Mouse (Mus musculus): Measurements from ENCODE around the gene Srp14. TPM values are rescaled to one million over a fixed set of nuclear protein-coding genes. Genes with fewer than 3 reads are reported as not detected.

Gene Srp14
- polyA plus RNA-seq, 1 experiment from 2014 or later, result 340 TPM

- Histone ChIP-seq H3K27me3 (replicated peaks; ENCODE audit: control insufficient read depth, insufficient read depth, low read length) (no peaks in the 10 kb centered on the region), H3K36me3 (ENCODE audit: control insufficient read depth, insufficient read depth, low read length) (peaks cover 17% of the 10 kb centered on the region), H3K4me2 (ENCODE audit: low read length) (peak overlapping the region; percentile 89), H3K27ac (ENCODE audit: low read depth, low read length) (peak overlapping the region; percentile 85), H3K9me3 (ENCODE audit: control insufficient read depth, low read length) (no peaks in the 10 kb centered on the region), H3K9ac (ENCODE audit: low read depth, low read length) (peak overlapping the region; percentile 93), H3K4me1 (ENCODE audit: control insufficient read depth, insufficient read depth, low read depth, low read length) (peaks cover 14% of the 10 kb centered on the region), H3K4me3 (ENCODE audit: low read length) (peak overlapping the region; percentile 90)
- 4% methylated on average over 41 of the region's 52 CpGs for WGBS
- peak; percentile 82 for ATAC-seq
Observed at GRCm38 (mm10) chr2:118478833-118479549, 520 bp downstream of the Srp14 start.

GRCm38 (mm10) chr2:118468354-118468753 is 11.2 kb downstream of the Srp14 start:
- Histone ChIP-seq H3K27ac (ENCODE audit: low read depth, low read length) (no peak overlapping the region), H3K36me3 (ENCODE audit: control insufficient read depth, insufficient read depth, low read length) (peaks cover 42% of the 10 kb centered on the region), H3K27me3 (replicated peaks; ENCODE audit: control insufficient read depth, insufficient read depth, low read length) (no peaks in the 10 kb centered on the region), H3K9me3 (ENCODE audit: control insufficient read depth, low read length) (no peaks in the 10 kb centered on the region), H3K4me3 (ENCODE audit: low read length) (no peak overlapping the region), H3K4me2 (ENCODE audit: low read length) (no peak overlapping the region), H3K4me1 (ENCODE audit: control insufficient read depth, insufficient read depth, low read depth, low read length) (no peaks in the 10 kb centered on the region), H3K9ac (ENCODE audit: low read depth, low read length) (no peak overlapping the region)
- no peak for ATAC-seq

- Histone ChIP-seq H3K4me3 (ENCODE audit: low read length) (no peak overlapping the region), H3K27ac (ENCODE audit: low read depth, low read length) (no peak overlapping the region), H3K4me2 (ENCODE audit: low read length) (no peak overlapping the region), H3K27me3 (replicated peaks; ENCODE audit: control insufficient read depth, insufficient read depth, low read length) (no peaks in the 10 kb centered on the region), H3K9ac (ENCODE audit: low read depth, low read length) (no peak overlapping the region), H3K4me1 (ENCODE audit: control insufficient read depth, insufficient read depth, low read depth, low read length) (no peaks in the 10 kb centered on the region), H3K36me3 (ENCODE audit: control insufficient read depth, insufficient read depth, low read length) (peaks cover 36% of the 10 kb centered on the region), H3K9me3 (ENCODE audit: control insufficient read depth, low read length) (no peaks in the 10 kb centered on the region)
- ATAC-seq, result no peak
- 59% methylated on average over 1 of the region's 1 CpGs for WGBS
Observed at GRCm38 (mm10) chr2:118466601-118467000, 12.9 kb downstream of the Srp14 start.

GRCm38 (mm10) chr2:118465894-118466293 is 13.6 kb downstream of the Srp14 start:
- WGBS, result 64% methylated on average over 2 of the region's 2 CpGs
- Histone ChIP-seq H3K27ac (ENCODE audit: low read depth, low read length) (no peak overlapping the region), H3K36me3 (ENCODE audit: control insufficient read depth, insufficient read depth, low read length) (peaks cover 29% of the 10 kb centered on the region), H3K27me3 (replicated peaks; ENCODE audit: control insufficient read depth, insufficient read depth, low read length) (no peaks in the 10 kb centered on the region), H3K4me2 (ENCODE audit: low read length) (no peak overlapping the region), H3K9ac (ENCODE audit: low read depth, low read length) (no peak overlapping the region), H3K4me1 (ENCODE audit: control insufficient read depth, insufficient read depth, low read depth, low read length) (no peaks in the 10 kb centered on the region), H3K4me3 (ENCODE audit: low read length) (no peak overlapping the region), H3K9me3 (ENCODE audit: control insufficient read depth, low read length) (no peaks in the 10 kb centered on the region)
- no peak for ATAC-seq

GRCm38 (mm10) chr2:118464450-118464849 is 15.1 kb downstream of the Srp14 start:
- Histone ChIP-seq H3K9ac (ENCODE audit: low read depth, low read length) (no peak overlapping the region), H3K4me2 (ENCODE audit: low read length) (no peak overlapping the region), H3K9me3 (ENCODE audit: control insufficient read depth, low read length) (no peaks in the 10 kb centered on the region), H3K36me3 (ENCODE audit: control insufficient read depth, insufficient read depth, low read length) (peaks cover 20% of the 10 kb centered on the region), H3K27me3 (replicated peaks; ENCODE audit: control insufficient read depth, insufficient read depth, low read length) (no peaks in the 10 kb centered on the region), H3K27ac (ENCODE audit: low read depth, low read length) (no peak overlapping the region), H3K4me1 (ENCODE audit: control insufficient read depth, insufficient read depth, low read depth, low read length) (no peaks in the 10 kb centered on the region), H3K4me3 (ENCODE audit: low read length) (no peak overlapping the region)
- 73% methylated on average over 3 of the region's 3 CpGs for WGBS
- ATAC-seq, result no peak

- H3K4me1 ChIP-seq (ENCODE audit: control insufficient read depth, insufficient read depth, low read depth, low read length), result no peaks in the 10 kb centered on the region
- no peak for ATAC-seq
- H3K27me3 ChIP-seq (replicated peaks; ENCODE audit: control insufficient read depth, insufficient read depth, low read length), result no peaks in the 10 kb centered on the region
- no peak overlapping the region for H3K27ac ChIP-seq (ENCODE audit: low read depth, low read length)
- 86% methylated on average over 5 of the region's 5 CpGs for WGBS
- H3K9me3 ChIP-seq (ENCODE audit: control insufficient read depth, low read length), result no peaks in the 10 kb centered on the region
- no peak overlapping the region for H3K4me2 ChIP-seq (ENCODE audit: low read length)
- peaks cover 14% of the 10 kb centered on the region for H3K36me3 ChIP-seq (ENCODE audit: control insufficient read depth, insufficient read depth, low read length)
- H3K4me3 ChIP-seq (ENCODE audit: low read length), result no peak overlapping the region
- no peak overlapping the region for H3K9ac ChIP-seq (ENCODE audit: low read depth, low read length)
Observed at GRCm38 (mm10) chr2:118463480-118463879, 16.0 kb downstream of the Srp14 start.

GRCm38 (mm10) chr2:118461480-118462165 is 17.9 kb downstream of the Srp14 start:
- peaks cover 4% of the 10 kb centered on the region; the same call in 1 of the 2 replicates for H3K4me1 ChIP-seq (ENCODE audit: control insufficient read depth, insufficient read depth, low read depth, low read length)
- WGBS, result 79% methylated on average over 16 of the region's 16 CpGs
- no peaks in the 10 kb centered on the region for H3K27me3 ChIP-seq (replicated peaks; ENCODE audit: control insufficient read depth, insufficient read depth, low read length)
- no peak overlapping the region for H3K27ac ChIP-seq (ENCODE audit: low read depth, low read length)
- H3K36me3 ChIP-seq (ENCODE audit: control insufficient read depth, insufficient read depth, low read length), result peaks cover 8% of the 10 kb centered on the region
- H3K4me2 ChIP-seq (ENCODE audit: low read length), result no peak overlapping the region
- no peaks in the 10 kb centered on the region for H3K9me3 ChIP-seq (ENCODE audit: control insufficient read depth, low read length)
- H3K9ac ChIP-seq (ENCODE audit: low read depth, low read length), result no peak overlapping the region
- no peak for ATAC-seq
- no peak overlapping the region for H3K4me3 ChIP-seq (ENCODE audit: low read length)

GRCm38 (mm10) chr2:118457463-118458261 is 21.8 kb downstream of the Srp14 start:
- ATAC-seq, result peak; percentile 90
- Histone ChIP-seq H3K27me3 (replicated peaks; ENCODE audit: control insufficient read depth, insufficient read depth, low read length) (no peaks in the 10 kb centered on the region), H3K9me3 (ENCODE audit: control insufficient read depth, low read length) (no peaks in the 10 kb centered on the region), H3K36me3 (ENCODE audit: control insufficient read depth, insufficient read depth, low read length) (0 out of 2 replicates have a peak, but pooled peaks cover 7% of the 10 kb centered on the region), H3K4me1 (ENCODE audit: control insufficient read depth, insufficient read depth, low read depth, low read length) (peaks cover 4% of the 10 kb centered on the region; the same call in 1 of the 2 replicates), H3K4me2 (ENCODE audit: low read length) (no peak overlapping the region), H3K9ac (ENCODE audit: low read depth, low read length) (no peak overlapping the region), H3K27ac (ENCODE audit: low read depth, low read length) (peak overlapping the region; percentile 71), H3K4me3 (ENCODE audit: low read length) (no peak overlapping the region)
- WGBS, result 55% methylated on average over 13 of the region's 13 CpGs

GRCm38 (mm10) chr2:118457029-118457428 is 22.5 kb downstream of the Srp14 start:
- WGBS, result 64% methylated on average over 3 of the region's 3 CpGs
- H3K27ac ChIP-seq (ENCODE audit: low read depth, low read length), result no peak overlapping the region

More at GRCm38 (mm10) chr2:118457029-118457428, 22.5 kb downstream of the Srp14 start:
- no peaks in the 10 kb centered on the region for H3K27me3 ChIP-seq (replicated peaks; ENCODE audit: control insufficient read depth, insufficient read depth, low read length)
- no peak overlapping the region for H3K4me2 ChIP-seq (ENCODE audit: low read length)
- H3K9ac ChIP-seq (ENCODE audit: low read depth, low read length), result no peak overlapping the region
- peaks cover 4% of the 10 kb centered on the region; the same call in 1 of the 2 replicates for H3K4me1 ChIP-seq (ENCODE audit: control insufficient read depth, insufficient read depth, low read depth, low read length)
- no peak overlapping the region for H3K4me3 ChIP-seq (ENCODE audit: low read length)
- no peak for ATAC-seq
- H3K36me3 ChIP-seq (ENCODE audit: control insufficient read depth, insufficient read depth, low read length), result 0 out of 2 replicates have a peak, but pooled peaks cover 4% of the 10 kb centered on the region
- no peaks in the 10 kb centered on the region for H3K9me3 ChIP-seq (ENCODE audit: control insufficient read depth, low read length)

Measured in hindbrain, embryonic 16.5 days (tissue).